Mouse (Mus musculus): ENCODE data around the gene Wdr82. TPM values are rescaled to one million over a fixed set of nuclear protein-coding genes. Genes with fewer than 3 reads are reported as not detected.
A peak's percentile ranks its signal among the peaks of the same experiment; 100 is the strongest.

Gene Wdr82
- total RNA-seq, 2 experiments from 2014 or later, result 134 TPM

DNA sequence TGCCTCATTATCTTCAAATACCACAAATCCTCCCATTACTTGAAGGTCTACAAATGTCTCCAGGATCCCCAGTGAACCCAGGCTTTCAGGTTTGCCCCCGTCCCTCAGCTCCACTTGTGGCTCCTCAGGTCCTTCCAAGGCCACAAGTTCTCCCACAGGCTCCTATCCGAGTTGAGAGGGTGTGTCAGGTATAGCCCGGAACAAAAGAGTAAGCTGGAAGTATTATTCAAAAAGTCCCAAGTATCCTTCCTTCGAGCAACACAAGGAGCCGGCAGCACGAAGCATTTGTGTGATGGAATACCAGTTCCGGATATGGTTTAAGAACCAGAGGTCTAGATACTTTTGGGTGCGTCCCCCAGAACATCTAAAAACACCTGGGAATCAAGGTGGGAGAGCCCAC, 21.3 kb downstream of the Wdr82 start:
- DNase-seq (ENCODE audit: low spot score in 2 of 2), result no peak
- Histone ChIP-seq H3K4me3 (no peak overlapping the region), H3K27ac (peak overlapping the region; percentile 83; the same call in 1 of the 2 replicates)
- TF ChIP-seq CTCF (conservative IDR thresholded peaks at IDR 0.05), result no peak

DNA sequence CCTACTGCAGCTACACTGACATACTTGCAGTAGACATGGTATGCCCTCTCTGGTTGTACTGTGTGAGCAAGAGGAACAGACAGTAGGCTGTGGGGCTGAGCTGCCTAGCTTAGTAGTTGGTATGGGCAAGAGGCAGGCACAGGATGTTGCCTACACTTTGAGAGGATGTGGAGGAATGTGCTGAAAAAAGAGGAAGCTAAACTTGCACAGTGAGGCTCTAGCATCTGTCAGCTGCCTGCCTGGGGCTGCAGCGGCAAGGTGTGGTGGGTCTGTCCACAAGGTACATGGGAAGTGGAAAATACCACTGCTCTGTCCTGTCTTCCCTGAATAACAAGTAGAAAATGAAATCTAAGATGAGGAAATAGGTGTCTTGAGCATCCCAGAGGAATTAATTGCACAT, 22.3 kb downstream of the Wdr82 start:
- TF ChIP-seq CTCF (conservative IDR thresholded peaks at IDR 0.05), result no peak
- DNase-seq (ENCODE audit: low spot score in 2 of 2), result no peak
- H3K4me3 ChIP-seq, result no peak overlapping the region
- H3K27ac ChIP-seq, result peak overlapping the region; percentile 83

DNA sequence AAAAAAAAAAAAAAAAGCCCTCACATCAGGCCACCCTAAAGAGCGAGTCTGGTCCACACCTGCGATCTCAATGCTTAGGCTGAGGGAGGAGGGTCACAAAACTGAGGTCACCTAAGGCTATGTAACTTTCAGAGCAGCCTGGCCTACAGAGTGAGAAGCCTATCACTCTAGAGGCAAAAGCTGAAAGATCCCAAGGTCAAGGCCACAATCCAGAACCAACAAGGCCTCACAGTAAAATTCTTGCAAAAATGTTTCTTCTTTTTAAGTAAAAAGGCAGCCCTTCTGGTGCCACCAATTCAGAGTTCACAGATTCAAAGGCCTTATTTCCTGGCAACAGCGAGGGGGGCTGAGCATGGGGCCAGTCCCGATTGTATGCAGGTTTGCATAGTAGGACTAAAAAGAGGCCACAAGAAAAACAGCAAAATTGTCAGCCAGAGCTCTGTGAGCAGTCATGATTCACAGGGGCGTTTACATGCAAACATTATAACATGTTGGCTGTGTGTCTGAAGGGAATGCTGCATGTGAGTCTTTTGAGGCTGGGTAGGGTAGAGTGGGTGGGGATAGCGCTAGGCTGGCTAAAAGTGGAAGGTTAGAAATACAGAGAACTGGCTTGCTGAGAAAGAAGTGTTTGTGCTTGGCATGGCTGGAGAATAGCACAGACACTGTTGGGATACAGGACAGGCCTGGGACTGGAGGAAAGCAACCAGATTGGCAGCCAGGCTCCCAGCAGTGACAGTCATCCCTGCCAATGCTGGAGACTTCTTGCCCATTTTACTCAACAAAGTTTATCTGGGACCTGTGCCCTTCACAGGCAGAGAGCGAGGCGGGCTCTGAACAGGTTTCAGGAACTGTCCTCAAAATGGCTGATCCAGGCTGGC, 23.4 kb downstream of the Wdr82 start:
- no peak for DNase-seq (ENCODE audit: low spot score in 2 of 2)
- no peak for TF ChIP-seq CTCF (conservative IDR thresholded peaks at IDR 0.05)

DNA sequence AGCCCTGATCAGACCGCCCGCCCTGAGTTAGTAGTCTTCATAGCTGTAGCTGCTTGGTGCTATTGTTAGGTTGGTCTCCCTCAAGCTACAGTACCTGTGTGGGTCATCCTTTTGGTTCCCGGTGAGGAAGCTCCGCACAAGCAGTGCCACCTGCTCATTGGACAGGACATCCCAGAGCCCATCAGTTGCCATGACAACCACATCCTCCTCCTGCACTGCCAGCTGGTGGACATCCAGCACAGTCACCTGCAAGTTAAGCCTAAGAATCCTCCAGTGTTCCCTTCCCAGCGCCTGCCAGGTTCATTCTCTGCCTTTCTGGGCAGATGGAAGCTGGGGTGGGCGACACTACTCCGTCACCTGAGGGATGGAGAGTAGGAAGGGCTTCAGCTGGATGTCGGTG, 25.0 kb downstream of the Wdr82 start:
- H3K4me3 ChIP-seq, result no peak overlapping the region
- DNase-seq (ENCODE audit: low spot score in 2 of 2), result no peak
- TF ChIP-seq CTCF (conservative IDR thresholded peaks at IDR 0.05), result no peak
- H3K27ac ChIP-seq, result peak overlapping the region; percentile 83; the same call in 1 of the 2 replicates

More for the DNA sequence above, 23.4 kb downstream of the Wdr82 start:
- Histone ChIP-seq H3K27ac (peak overlapping the region; percentile 83), H3K4me3 (no peak overlapping the region)

DNA sequence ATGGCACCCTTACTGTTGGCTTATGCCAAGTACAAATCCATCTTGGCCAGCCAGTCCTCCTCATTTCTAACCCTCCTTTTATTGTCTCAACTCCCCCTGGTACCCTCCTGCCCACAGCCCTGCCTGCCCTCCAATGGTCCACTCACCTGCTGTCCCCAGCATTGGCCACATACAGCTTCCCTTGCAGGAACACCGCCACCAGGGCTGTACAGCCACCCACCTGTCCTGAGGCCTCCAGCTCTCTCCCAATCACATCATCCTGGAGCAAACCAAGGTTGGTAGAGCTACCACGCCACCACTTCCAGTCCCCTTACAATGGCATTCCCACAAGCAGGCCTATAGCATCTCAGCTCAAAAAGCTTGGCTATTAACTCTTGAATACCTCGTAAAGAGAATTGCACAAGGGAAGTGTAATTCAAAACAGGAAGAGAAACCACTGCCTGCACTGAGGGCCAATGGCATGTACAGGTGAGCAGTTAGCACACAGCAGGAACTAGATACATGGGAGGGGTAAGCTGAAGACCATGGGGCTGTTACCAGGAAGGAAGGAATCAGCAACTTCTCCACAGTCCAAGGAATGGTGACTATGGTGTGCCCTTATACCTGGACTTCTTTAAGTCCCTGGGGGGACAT, 26.5 kb downstream of the Wdr82 start:
- H3K4me3 ChIP-seq, result no peak overlapping the region
- no peak for TF ChIP-seq CTCF (conservative IDR thresholded peaks at IDR 0.05)
- H3K27ac ChIP-seq, result no peak overlapping the region
- DNase-seq (ENCODE audit: low spot score in 2 of 2), result no peak

DNA sequence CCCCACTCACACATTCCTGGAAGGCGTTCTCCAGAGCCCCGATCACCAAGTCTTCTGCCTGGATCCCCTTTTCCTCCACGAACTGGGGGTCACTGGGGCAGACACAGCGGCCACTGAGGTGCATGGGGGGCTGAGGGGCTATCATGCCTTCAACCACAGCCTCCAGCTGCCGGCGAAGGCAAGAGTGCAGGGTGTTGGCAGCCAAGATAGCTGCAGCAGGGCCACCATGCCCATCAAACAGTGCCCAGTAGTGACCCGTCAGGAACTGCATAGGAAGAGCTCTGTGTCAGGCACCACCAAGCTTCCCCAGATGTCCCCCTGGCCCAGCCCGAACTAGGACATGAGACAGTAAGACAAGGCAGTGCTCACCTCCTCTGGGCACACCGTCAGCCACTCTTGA, 27.0 kb downstream of the Wdr82 start:
- TF ChIP-seq CTCF (conservative IDR thresholded peaks at IDR 0.05), result no peak
- no peak for DNase-seq (ENCODE audit: low spot score in 2 of 2)
- H3K27ac ChIP-seq, result no peak overlapping the region
- no peak overlapping the region for H3K4me3 ChIP-seq

DNA sequence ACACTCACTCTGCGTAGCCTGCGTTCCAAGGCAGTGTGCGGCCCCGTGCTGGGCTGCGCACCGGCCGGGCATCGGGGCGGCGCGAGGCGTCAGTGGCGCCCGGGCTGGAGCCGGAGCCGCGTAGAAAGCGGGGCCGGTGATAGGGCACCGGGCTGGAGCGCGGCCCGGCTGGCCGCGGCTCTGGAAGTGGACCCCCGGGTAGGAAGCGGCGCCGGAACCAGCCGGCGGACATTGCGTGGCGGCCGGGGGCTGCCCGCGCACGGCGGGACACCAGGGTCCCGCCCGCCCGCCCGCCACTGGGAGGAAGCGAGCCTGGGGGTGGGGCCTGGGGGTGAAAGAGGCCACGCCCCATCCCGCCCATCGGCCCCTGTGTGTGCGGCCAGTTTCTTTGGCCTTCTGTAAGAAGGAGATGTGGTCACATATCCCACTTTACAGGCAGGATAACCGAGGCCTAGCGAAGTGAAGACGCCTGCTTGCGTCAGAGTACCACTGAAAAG, 28.3 kb downstream of the Wdr82 start:
- peak overlapping the region; percentile 83 for H3K27ac ChIP-seq
- no peak for DNase-seq (ENCODE audit: low spot score in 2 of 2)
- peak overlapping the region; percentile 55 for H3K4me3 ChIP-seq

DNA sequence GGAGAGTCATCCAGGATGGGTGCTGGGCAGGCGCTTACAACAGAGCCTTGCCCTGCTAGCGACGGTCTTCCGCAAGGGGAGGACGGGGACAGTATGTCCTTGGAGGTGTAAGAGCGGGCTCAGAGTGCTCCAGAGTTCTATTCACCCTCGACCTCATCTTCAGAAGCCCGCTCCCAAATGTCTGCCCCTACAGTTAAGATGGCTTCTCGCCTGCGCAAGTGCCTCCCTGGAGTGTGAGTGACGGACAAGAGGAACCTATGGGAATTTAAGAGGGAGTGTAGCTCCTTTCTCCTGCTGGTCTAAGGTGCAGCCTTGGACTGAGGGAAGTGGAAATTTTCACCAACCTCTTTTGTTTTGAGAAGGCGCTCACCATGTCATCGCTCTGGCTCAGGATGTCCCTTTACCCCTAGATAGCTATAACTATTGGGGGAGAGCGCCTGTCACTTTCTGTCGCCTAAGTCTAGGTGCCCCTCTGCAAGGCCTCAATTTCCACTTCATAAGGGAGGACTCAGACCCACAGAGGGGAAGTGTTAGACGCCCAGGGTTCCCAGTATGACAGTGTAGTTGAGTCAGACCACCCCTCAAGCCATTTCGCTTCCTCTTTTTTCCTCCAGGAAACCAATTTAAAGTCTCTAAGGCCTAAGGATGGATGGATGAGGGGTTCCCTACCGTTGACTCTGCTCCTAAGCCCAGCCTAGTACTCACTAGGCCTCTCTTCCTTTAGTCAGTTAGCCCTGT, 29.0 kb downstream of the Wdr82 start, which contains the start of gene Ppm1m:
Ppm1m (minus strand) TSS at position 212 of the 738 bp plus-strand sequence.
- peak within 1 kb of the TSS; percentile 83 for H3K27ac ChIP-seq

More for the DNA sequence above, 28.3 kb downstream of the Wdr82 start:
- TF ChIP-seq CTCF (conservative IDR thresholded peaks at IDR 0.05), result no peak

DNA sequence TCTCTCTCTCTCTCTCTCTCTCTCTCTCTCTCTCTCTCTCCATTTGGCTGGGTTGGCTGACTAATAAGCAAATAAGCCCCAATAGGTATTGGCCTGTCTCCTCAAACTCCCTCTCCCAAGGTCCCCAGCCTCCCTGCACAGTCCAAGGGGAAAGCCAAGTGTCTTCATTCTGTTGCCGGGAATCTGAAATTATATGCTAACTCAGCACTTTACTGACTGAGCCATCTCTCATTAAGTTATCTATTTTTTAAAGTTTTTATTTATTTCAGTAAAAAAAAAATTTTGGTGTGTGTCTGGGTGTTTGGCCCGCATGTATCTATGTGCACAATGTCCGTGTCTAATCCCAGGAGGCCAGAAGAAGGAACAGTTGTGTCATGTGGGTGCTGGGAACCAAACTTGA, 31.2 kb downstream of the Wdr82 start:
- Histone ChIP-seq H3K27ac (no peak overlapping the region), H3K4me3 (peak overlapping the region; percentile 90; the same call in 1 of the 2 replicates)
- TF ChIP-seq CTCF (conservative IDR thresholded peaks at IDR 0.05), result no peak
- no peak for DNase-seq (ENCODE audit: low spot score in 2 of 2)

More for the DNA sequence above, 29.0 kb downstream of the Wdr82 start, which contains the start of gene Ppm1m:
- no peak for TF ChIP-seq CTCF (conservative IDR thresholded peaks at IDR 0.05)
- H3K4me3 ChIP-seq, result peak within 1 kb of the TSS; percentile 55
- DNase-seq (ENCODE audit: low spot score in 2 of 2), result no peak

DNA sequence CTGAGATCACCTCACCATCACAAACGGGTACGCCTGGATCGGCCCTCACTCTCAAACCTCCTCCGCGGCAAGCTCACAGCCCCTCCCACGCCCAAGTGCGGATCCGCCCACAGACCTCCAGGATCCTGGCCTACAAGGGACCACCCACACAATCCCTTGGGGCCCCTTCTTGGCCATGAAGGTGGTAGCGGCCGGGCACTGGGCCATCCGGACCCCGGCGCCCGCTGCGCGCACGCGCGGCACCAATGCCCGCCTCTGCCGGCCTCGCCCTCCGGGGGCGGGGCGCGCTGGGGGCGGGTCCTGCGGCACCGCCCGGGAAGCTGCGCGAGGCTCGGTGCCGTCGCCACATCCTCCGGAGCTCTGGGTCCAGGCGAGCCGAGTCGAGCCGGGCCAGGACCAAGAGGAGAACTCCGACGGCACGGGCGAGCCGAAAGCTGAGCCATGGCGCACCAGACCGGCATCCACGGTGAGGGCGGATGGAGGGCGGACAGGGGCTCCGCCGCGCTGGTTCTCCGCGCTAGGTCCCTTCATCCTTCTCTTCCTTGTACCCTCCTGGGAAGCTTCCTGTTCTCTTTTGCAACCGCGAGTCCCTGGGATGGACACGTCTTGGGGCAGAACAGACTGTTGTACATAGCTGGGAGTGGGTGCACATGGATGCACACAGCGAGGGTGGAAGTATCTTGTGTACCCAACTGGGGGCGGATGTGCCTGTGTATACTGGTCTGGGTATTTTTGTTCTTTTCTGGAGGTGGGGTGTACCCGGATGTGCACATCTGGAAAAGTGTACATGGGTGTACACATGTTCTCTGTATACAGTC, 32.3 kb downstream of the Wdr82 start, which contains the start of gene Twf2:
Twf2 (plus strand) TSS at position 290 of the 818 bp plus-strand sequence.
- H3K4me3 ChIP-seq, result peak within 1 kb of the TSS; percentile 90
- TF ChIP-seq CTCF (conservative IDR thresholded peaks at IDR 0.05), result no peak
- peak; percentile 84 to 89 for DNase-seq (ENCODE audit: low spot score in 2 of 2)
- peak within 1 kb of the TSS; percentile 98 for H3K27ac ChIP-seq

DNA sequence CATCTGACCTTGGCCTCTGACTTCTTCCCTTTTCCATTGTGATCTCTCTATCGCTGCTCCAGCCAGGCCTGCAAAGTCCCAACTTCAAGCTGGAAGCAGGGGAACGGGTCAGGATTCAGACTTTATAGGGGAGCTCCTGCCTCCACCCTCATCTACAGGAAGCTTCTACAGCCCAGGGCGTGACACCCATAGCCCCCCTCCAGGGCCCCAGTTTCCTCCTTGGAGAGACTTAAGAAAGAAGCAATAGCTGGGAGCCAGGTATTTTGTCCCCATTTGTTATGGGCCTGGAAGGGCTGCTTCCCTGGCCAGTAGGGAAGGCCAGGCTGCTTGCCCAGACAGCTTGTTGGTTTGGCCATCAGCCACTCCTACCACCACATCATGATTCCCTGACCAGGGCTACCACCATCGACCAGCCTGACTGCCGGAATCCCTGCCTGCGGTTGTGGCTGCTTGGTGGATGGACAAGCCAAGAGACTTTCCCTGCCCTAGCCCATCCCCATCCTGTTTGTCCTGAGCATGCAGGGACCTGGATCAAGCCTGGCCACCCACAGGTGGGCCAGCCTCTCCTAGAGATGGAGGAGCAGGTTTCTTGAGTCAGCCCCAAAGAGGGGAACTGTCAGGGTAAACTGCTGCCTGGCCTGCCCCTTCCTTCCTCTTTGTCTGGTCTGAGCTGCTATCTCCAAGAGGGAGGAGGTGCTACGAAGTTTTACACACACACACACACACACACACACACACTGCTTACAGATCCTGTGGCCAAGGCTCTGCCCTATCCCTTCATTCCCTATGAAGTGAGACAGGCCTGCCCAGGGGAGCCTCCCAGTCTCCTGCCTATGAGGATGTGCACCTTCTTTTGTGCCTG, 33.5 kb downstream of the Wdr82 start:
- TF ChIP-seq CTCF (conservative IDR thresholded peaks at IDR 0.05), result no peak
- Histone ChIP-seq H3K4me3 (peak overlapping the region; percentile 90), H3K27ac (peak overlapping the region; percentile 98)
- DNase-seq (ENCODE audit: low spot score in 2 of 2), result no peak

Measured in layer of hippocampus, adult 2 months (tissue).